Mouse (Mus musculus) bone marrow macrophage, adult 2 months (primary cell): Measurements from ENCODE around the gene Ppm1n. TPM values are rescaled to one million over a fixed set of nuclear protein-coding genes. Genes with fewer than 3 reads are reported as not detected.

Experiments
- H3K27ac ChIP-seq: 2 replicates; pipeline ENCODE4 v1.5.1; 2012; ENCODE audit warnings: low read depth, low read length; ENCODE audit not compliant: insufficient read depth
- H3K4me1 ChIP-seq: 2 replicates; pipeline ENCODE4 v1.6.1; 2012; ENCODE audit warnings: low read length; ENCODE audit not compliant: control insufficient read depth, insufficient read depth
- H3K4me3 ChIP-seq: 2 replicates; pipeline ENCODE4 v1.5.1; 2012; ENCODE audit warnings: mild to moderate bottlenecking, low read length, moderate library complexity; ENCODE audit not compliant: insufficient read depth
- CTCF ChIP-seq: IDR thresholded peaks from 2 replicates; pipeline ENCODE4 v1.5.1; 2012; ENCODE audit warnings: low read depth, mild to moderate bottlenecking, low read length, moderate library complexity
- POLR2A ChIP-seq: IDR thresholded peaks from 2 replicates; pipeline ENCODE4 v1.6.1; 2012; ENCODE audit warnings: mild to moderate bottlenecking, low read depth, low read length, borderline replicate concordance
- polyA plus RNA-seq: library from polyadenylated mRNA; stranded (reverse); fragments of >200 nt; gene quantifications from 2 replicates; pipeline ENCODE4 v1.2.4, GENCODE M21; 2012; ENCODE audit not compliant: missing spikeins, insufficient read depth, insufficient read length

Ppm1n gene
- polyA plus RNA-seq, 1 experiment = 4.2 TPM

GRCm38 (mm10) chr7:19302264-19303045, 22.6 kb upstream of the Ppm1n start:
- TF ChIP-seq POLR2A (no peak), CTCF (no peak)
- Histone ChIP-seq H3K4me3 (no peak overlapping the region), H3K4me1 (peaks cover 9% of the 10 kb centered on the region)

GRCm38 (mm10) chr7:19301461-19302263, 21.8 kb upstream of the Ppm1n start:
- Histone ChIP-seq H3K4me3 (peak overlapping the region; percentile 14), H3K27ac (no peak overlapping the region), H3K4me1 (peaks cover 9% of the 10 kb centered on the region)
- no peak for TF ChIP-seq POLR2A
- no peak for TF ChIP-seq CTCF

More at GRCm38 (mm10) chr7:19302264-19303045, 22.6 kb upstream of the Ppm1n start:
- no peak overlapping the region for H3K27ac ChIP-seq

- peaks cover 9% of the 10 kb centered on the region for H3K4me1 ChIP-seq
- H3K27ac ChIP-seq = no peak overlapping the region
- H3K4me3 ChIP-seq = peak overlapping the region; percentile 57
- TF ChIP-seq CTCF (peak; percentile 99), POLR2A (no peak)
Observed at GRCm38 (mm10) chr7:19300501-19301421, 20.9 kb upstream of the Ppm1n start.

- Histone ChIP-seq H3K27ac (no peak overlapping the region), H3K4me3 (no peak overlapping the region), H3K4me1 (peaks cover 9% of the 10 kb centered on the region)
- TF ChIP-seq CTCF = peak; percentile 71
- no peak for TF ChIP-seq POLR2A
Observed at GRCm38 (mm10) chr7:19299194-19299593, 19.3 kb upstream of the Ppm1n start.

GRCm38 (mm10) chr7:19297794-19298193, 17.9 kb upstream of the Ppm1n start:
- H3K4me3 ChIP-seq = no peak overlapping the region
- peaks cover 9% of the 10 kb centered on the region for H3K4me1 ChIP-seq
- TF ChIP-seq CTCF (no peak), POLR2A (no peak)
- H3K27ac ChIP-seq = no peak overlapping the region

- Histone ChIP-seq H3K27ac (no peak overlapping the region), H3K4me1 (peaks cover 9% of the 10 kb centered on the region), H3K4me3 (no peak overlapping the region)
- TF ChIP-seq CTCF = no peak
- TF ChIP-seq POLR2A = no peak
Observed at GRCm38 (mm10) chr7:19297034-19297433, 17.2 kb upstream of the Ppm1n start.

- H3K4me3 ChIP-seq = peak overlapping the region; percentile 82
- TF ChIP-seq CTCF = peak; percentile 75
- no peak for TF ChIP-seq POLR2A
- H3K27ac ChIP-seq = no peak overlapping the region
- 0 out of 2 replicates have a peak, but pooled peaks cover 3% of the 10 kb centered on the region for H3K4me1 ChIP-seq
Observed at GRCm38 (mm10) chr7:19295503-19296185, 15.8 kb upstream of the Ppm1n start.

- H3K4me3 ChIP-seq = no peak overlapping the region
- H3K4me1 ChIP-seq = no peaks in the 10 kb centered on the region
- no peak overlapping the region for H3K27ac ChIP-seq
- no peak for TF ChIP-seq CTCF
- TF ChIP-seq POLR2A = no peak
Observed at GRCm38 (mm10) chr7:19290969-19291596, 11.2 kb upstream of the Ppm1n start.
